Mouse (Mus musculus): ENCODE results near the gene Vill.
A peak's percentile ranks its signal among the peaks of the same experiment; 100 is the strongest.

Vill gene

GRCm38 (mm10) chr9:119052154-119052944 is at the start of gene Vill:
Gene Vill (plus strand): TSS chr9:119052778.
- peak; percentile 75 for DNase-seq

- DNase-seq: no peak
Observed at GRCm38 (mm10) chr9:119003990-119004702, 48.4 kb upstream of the Vill start.

- no peak for DNase-seq
Observed at GRCm38 (mm10) chr9:119004703-119005076, 47.9 kb upstream of the Vill start.

DNA sequence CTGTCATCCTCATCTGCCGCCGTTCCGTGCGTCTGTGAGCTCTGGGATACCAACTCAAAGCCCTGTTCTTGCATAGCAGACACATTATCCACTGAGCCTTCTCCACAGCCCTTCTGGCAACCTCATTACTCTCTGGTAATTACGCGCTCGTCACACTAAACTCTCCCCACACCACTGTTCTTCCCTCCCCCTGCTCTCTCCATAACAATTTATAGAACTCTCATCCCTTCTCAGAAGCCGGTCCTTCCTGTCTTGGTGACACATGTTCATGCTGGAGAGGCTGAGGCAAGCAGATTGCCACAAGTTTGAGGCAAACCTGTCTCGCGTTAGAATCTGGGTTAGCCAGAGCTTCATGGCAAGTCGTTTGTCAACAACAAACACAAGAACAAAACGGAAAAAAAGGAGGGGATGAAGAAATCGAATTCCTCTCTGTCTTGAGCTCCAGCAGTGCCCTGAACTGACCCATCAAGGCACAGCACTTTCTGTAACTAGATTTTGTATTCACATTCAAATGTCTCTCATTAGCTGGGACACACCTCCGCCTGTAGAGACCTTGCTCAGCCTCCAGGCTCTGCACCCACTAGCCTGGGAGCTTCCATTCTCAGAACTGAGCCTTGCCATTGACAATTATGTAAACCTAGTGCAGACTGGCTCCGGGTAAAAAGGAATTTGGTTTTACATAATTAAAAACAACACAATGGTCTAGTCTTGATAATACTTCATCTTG is 47.1 kb upstream of the Vill start:
- no peak for DNase-seq

DNA sequence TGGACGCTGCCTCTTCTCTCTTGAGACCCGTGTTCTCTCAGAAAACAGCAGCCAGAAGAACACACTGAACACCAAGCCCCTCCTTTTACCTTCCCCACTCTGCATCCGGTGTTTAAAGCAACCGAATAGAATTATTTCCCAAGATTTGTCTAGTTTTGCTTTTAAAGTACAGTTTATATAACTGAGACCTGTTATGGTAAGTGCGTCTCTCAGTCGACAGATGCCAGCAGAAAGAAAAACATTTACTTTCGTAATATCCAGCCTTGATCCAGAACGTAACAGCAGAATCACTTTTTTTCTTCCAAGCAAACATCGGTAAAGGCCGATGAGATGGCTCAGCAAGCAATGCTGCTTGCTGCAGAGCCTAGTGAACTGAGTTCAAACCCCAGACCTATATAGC is 45.3 kb upstream of the Vill start:
- DNase-seq: no peak

DNA sequence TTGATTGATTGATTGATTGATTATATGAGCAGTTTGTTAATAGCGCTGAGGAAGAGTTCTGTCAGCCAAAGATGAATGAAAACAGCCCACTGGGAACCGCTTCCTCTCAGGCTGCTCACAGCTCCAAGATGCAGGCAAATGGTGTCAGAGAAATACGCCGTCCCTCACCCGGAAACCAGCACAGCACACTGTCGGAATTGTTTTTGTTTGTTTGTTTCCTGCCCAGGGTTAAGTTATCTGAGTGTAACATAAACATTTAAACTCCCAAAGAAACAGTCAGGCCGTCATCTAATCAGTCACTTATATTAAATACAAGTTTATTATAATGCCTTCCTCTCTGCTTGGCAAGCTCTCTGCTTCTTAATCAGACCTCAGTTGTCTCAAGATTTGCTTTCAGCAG is 43.7 kb upstream of the Vill start:
- DNase-seq: peak; percentile 50

GRCm38 (mm10) chr9:119010156-119010710 is 42.3 kb upstream of the Vill start:
- peak; percentile 64 for DNase-seq

GRCm38 (mm10) chr9:119016785-119017507 is 35.6 kb upstream of the Vill start:
- no peak for DNase-seq

DNA sequence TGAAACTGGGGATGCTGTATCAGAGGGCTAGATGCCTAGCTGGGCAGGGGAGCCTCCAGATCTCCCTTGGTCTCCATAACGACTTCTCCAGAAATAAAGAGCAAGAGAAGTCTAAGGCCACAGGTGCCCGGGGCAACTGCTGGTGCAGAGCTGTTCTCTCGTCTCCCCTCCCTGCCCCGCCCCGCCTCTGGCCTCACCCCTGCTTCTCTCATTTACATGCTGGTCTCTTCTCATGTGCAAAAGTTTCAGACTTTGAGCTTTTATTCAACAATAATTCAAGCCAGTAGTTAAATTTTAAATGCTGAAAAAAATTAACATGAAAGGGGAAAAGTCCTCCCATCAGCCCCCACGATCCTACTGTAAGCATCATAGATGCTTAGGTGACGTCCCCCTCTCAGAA is 30.8 kb upstream of the Vill start:
- peak; percentile 66 for DNase-seq

- DNase-seq: no peak
Observed at GRCm38 (mm10) chr9:119025263-119025662, 27.3 kb upstream of the Vill start.

DNA sequence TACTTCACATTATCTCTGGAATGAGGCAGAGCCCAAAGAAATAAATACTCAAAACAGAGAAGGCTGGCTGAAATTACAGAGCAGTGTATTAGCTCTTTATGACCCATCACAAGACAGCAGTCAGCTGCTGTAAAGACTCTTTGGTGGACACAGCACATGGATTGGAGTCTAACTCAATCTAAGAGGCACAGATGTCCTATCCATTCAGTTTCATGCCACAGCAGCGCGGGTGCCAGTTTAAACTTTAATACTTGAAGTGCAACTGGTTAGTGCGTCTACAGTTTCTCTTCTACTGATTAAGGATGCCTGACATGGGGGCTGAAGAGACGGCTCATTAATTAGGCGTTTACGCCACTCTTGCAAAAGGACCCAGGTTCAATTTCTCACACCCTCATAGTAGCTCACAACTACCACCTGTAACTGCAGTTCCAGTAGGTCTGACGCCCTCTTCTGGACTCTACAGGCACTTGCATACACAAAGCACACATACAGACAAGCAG is 26.7 kb upstream of the Vill start:
- peak; percentile 72 for DNase-seq

DNA sequence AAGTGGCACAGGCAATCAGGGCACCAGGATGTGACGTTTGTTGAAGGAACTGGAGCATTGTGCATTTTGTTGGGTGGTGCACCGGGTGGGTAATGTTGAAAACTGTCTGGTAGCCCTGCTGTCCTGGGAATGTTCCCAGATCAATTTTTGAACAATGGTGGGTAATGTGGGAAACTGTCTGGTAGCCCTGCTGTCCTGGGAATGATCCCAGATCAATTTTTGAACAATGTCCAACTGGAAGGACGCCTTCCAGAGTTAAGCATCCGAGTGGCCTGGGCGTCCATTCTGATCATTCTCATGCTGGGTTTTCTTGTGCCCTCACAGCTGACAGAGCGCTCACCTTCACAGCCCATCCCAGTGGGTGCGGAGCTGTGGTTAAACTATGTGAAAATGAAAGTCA is 25.2 kb upstream of the Vill start:
- DNase-seq: no peak

DNA sequence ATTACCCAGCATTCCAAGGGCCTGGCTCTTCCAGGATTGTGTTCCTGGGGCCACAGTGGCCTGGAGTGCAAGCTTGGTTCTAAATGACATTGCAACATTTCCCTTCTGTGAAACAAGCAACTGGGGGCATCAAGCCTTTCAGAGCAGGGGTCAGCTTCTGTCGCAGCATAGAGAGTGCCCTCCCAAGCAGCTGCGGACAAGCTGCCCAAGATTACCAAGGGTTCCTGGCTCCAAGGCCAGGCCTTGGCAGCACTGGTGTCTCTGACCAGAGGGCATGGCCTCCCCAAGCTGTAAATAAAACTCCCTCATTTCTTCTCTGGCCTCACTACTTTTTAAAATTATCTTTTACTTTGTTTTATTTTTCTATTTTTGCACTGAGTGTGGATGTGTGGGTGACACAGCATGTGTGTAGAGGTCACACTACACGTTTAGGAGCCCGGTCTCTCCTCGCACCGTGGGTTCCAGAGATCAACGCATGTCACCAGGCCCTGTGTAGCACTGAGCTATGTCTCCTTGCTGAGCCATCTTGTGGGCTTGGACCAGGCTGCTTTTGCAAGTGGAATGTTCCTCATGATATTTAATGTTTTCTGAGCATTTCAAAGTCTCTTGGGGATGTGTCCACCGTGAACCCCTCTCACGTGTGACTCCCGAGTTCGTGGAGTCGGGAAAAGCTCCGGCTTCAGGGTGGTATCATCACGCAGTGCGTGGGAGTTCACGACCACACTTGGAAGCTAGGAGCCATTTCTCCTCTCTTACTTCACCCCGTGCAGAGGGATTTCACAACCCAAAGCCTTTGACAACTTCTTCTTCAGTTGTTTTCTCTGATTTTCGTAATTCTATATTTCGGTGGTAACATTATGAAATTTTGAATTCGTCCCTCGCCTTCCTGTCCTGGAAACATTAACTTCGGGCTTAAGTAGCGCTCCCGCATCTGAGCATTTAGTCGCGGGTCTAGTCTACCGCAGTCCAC is 24.1 kb upstream of the Vill start:
- no peak for DNase-seq

- peak; percentile 86 for DNase-seq
Observed at GRCm38 (mm10) chr9:119029568-119029967, 23.0 kb upstream of the Vill start.

GRCm38 (mm10) chr9:119031038-119031437 is 21.5 kb upstream of the Vill start:
- no peak for DNase-seq

DNA sequence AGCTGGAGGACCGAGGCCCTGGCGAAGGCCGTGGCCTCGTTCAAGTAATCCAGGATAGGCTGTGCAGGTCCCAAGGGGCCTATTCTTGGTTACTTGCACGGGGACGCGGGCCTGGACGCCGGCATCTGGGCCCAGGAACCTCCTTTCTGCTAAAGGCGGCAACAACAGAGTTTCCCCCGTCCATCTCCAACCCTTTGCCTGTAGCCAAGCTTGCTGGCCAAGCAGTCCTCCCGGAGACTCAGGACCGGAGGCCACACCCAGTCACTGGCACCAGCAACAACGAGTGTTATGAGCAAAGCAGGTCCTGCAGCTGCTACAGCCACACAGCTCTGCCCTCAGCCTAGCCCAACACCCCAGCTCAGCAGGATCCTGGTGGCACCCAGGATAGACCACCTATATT is 20.8 kb upstream of the Vill start:
- DNase-seq: peak; percentile 54

GRCm38 (mm10) chr9:119032538-119032937 is 20.0 kb upstream of the Vill start:
- DNase-seq: no peak

- DNase-seq: no peak
Observed at GRCm38 (mm10) chr9:119033111-119033921, 19.3 kb upstream of the Vill start.

GRCm38 (mm10) chr9:119034069-119034468 is 18.5 kb upstream of the Vill start:
- DNase-seq: no peak
